Mouse (Mus musculus): ENCODE data around the gene Rnf26. TPM values are rescaled to one million over a fixed set of nuclear protein-coding genes. Genes with fewer than 3 reads are reported as not detected.

Rnf26 gene
- polyA plus RNA-seq, 1 experiment from 2014 or later, result 80.1 TPM

GRCm38 (mm10) chr9:44078955-44079756 is 34.2 kb downstream of the Rnf26 start:
- H3K9ac ChIP-seq, result no peak overlapping the region
- peak overlapping the region; percentile 9; the same call in 1 of the 2 replicates for H3K27ac ChIP-seq
- no peak overlapping the region for H3K4me3 ChIP-seq
- WGBS, result 30% methylated on average over 16 of the region's 16 CpGs
- peaks cover 16% of the 10 kb centered on the region for H3K27me3 ChIP-seq
- peak; percentile 63 for ATAC-seq (ENCODE audit: insufficient number of reproducible peaks, insufficient read depth, low FRiP score, low TSS enrichment, low read depth)
- H3K4me1 ChIP-seq, result peaks cover 30% of the 10 kb centered on the region
- no peaks in the 10 kb centered on the region for H3K36me3 ChIP-seq
- H3K4me2 ChIP-seq, result no peak overlapping the region
- no peaks in the 10 kb centered on the region for H3K9me3 ChIP-seq

GRCm38 (mm10) chr9:44078136-44078797 is 35.0 kb downstream of the Rnf26 start:
- Histone ChIP-seq H3K36me3 (no peaks in the 10 kb centered on the region), H3K9me3 (no peaks in the 10 kb centered on the region), H3K4me3 (no peak overlapping the region), H3K4me2 (no peak overlapping the region), H3K27me3 (peaks cover 7% of the 10 kb centered on the region), H3K9ac (no peak overlapping the region), H3K4me1 (peaks cover 22% of the 10 kb centered on the region), H3K27ac (0 out of 2 replicates have a peak overlapping the region, but pooled peaks have one; percentile 9)
- WGBS, result 76% methylated on average over 10 of the region's 10 CpGs
- no peak for ATAC-seq (ENCODE audit: insufficient number of reproducible peaks, insufficient read depth, low FRiP score, low TSS enrichment, low read depth)

- no peaks in the 10 kb centered on the region for H3K36me3 ChIP-seq
- H3K4me2 ChIP-seq, result no peak overlapping the region
- no peaks in the 10 kb centered on the region for H3K9me3 ChIP-seq
- 80% methylated on average over 11 of the region's 11 CpGs for WGBS
- no peaks in the 10 kb centered on the region for H3K27me3 ChIP-seq
- H3K27ac ChIP-seq, result no peak overlapping the region
- ATAC-seq (ENCODE audit: insufficient number of reproducible peaks, insufficient read depth, low FRiP score, low TSS enrichment, low read depth), result no peak
- H3K9ac ChIP-seq, result no peak overlapping the region
- peaks cover 24% of the 10 kb centered on the region for H3K4me1 ChIP-seq
- no peak overlapping the region for H3K4me3 ChIP-seq
Measured at GRCm38 (mm10) chr9:44077266-44077910, 35.9 kb downstream of the Rnf26 start.

DNA sequence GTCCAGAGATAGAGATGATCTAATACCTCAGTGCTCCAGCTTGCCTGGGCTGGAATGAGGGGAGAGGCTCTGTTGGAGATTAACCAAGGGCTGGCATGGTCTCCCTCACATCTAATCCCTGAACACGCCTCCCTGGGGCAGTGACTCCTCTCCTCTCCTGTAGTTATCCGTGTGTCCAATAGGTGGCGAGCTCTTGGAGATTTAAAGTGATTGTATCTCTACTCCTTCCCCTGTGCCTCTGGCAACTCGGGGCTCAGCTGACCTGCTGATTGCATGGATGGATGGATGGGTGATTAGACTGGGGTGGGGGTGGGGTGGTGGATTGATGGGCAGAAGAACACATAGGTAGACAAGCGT is 36.6 kb downstream of the Rnf26 start:
- Histone ChIP-seq H3K4me1 (peaks cover 30% of the 10 kb centered on the region), H3K9ac (no peak overlapping the region), H3K4me3 (no peak overlapping the region), H3K36me3 (no peaks in the 10 kb centered on the region), H3K27me3 (no peaks in the 10 kb centered on the region), H3K27ac (no peak overlapping the region), H3K4me2 (no peak overlapping the region), H3K9me3 (no peaks in the 10 kb centered on the region)
- WGBS, result 15% methylated on average over 5 of the region's 5 CpGs
- no peak for ATAC-seq (ENCODE audit: insufficient number of reproducible peaks, insufficient read depth, low FRiP score, low TSS enrichment, low read depth)

DNA sequence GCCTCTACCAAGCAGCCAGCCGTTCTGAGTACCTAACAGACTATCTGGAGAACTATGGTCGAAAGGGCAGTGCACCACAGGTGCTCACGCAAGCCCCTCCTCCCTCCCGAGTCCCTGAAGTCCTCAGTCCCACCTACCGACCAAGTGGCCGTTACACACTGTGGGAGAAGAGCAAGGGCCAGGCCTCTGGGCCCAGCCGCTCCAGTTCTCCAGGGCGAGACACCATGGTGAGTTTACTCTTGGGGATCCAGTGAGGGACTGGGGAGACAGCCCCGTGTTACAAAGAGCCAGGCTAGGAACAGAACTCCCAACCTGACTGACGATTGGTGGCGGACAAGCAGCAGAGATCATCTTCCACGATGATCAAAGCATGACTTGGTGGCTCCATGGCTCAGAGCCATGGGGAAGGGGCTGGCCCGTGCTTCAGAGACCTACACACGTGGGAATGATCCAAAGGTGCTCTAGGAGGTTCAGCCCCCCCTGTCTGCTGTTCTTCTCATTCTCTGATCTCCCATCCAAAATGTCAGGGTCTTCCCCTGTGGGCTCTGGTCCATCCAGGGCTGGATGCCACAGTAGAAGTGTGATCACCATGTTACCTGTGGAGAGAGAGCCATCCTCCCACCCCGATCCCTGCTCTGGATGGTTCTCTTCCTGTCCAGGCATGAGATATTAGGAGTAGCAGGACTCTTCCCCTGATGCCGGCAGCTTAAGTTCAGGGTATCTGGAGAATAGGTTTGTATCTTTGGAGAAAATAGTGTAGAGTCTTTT is 37.1 kb downstream of the Rnf26 start:
- no peaks in the 10 kb centered on the region for H3K36me3 ChIP-seq
- ATAC-seq (ENCODE audit: insufficient number of reproducible peaks, insufficient read depth, low FRiP score, low TSS enrichment, low read depth), result no peak
- peaks cover 32% of the 10 kb centered on the region for H3K4me1 ChIP-seq
- WGBS, result 65% methylated on average over 16 of the region's 16 CpGs
- no peaks in the 10 kb centered on the region for H3K27me3 ChIP-seq
- H3K9me3 ChIP-seq, result no peaks in the 10 kb centered on the region
- no peak overlapping the region for H3K4me3 ChIP-seq
- no peak overlapping the region for H3K27ac ChIP-seq
- no peak overlapping the region for H3K4me2 ChIP-seq
- H3K9ac ChIP-seq, result no peak overlapping the region

DNA sequence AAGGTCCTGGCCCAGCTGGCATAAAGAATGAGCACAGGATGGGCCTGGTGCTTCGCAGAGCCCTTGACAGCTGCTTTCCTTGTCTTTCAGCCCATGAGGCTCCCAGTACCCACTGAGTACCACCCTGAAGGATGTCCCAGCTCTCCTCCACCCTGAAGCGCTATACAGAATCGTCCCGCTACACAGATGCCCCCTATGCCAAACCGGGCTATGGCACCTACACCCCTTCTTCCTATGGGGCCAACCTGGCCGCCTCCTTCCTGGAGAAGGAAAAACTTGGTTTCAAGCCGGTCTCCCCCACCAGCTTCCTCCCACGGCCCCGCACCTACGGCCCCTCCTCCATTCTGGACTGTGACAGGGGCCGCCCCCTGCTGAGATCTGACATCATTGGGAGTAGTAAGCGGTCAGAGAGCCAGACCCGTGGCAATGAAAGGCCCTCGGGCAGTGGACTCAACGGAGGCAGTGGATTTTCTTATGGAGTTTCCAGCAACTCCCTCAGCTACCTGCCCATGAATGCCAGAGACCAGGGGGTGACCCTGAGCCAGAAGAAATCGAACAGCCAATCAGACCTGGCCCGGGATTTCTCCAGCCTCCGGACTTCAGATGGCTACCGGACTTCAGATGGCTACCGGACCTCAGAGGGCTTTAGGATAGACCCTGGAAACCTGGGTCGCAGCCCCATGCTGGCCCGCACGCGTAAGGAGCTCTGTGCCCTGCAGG is 37.9 kb downstream of the Rnf26 start:
- ATAC-seq (ENCODE audit: insufficient number of reproducible peaks, insufficient read depth, low FRiP score, low TSS enrichment, low read depth), result no peak
- 70% methylated on average over 24 of the region's 24 CpGs for WGBS
- H3K27me3 ChIP-seq, result no peaks in the 10 kb centered on the region
- no peaks in the 10 kb centered on the region for H3K9me3 ChIP-seq
- H3K4me3 ChIP-seq, result no peak overlapping the region
- H3K9ac ChIP-seq, result no peak overlapping the region
- H3K4me2 ChIP-seq, result no peak overlapping the region
- no peaks in the 10 kb centered on the region for H3K36me3 ChIP-seq
- H3K27ac ChIP-seq, result no peak overlapping the region
- peaks cover 35% of the 10 kb centered on the region for H3K4me1 ChIP-seq

- Histone ChIP-seq H3K36me3 (no peaks in the 10 kb centered on the region), H3K4me3 (no peak overlapping the region), H3K9ac (no peak overlapping the region), H3K27me3 (no peaks in the 10 kb centered on the region), H3K4me2 (no peak overlapping the region), H3K9me3 (no peaks in the 10 kb centered on the region), H3K4me1 (peaks cover 41% of the 10 kb centered on the region), H3K27ac (no peak overlapping the region)
- no peak for ATAC-seq (ENCODE audit: insufficient number of reproducible peaks, insufficient read depth, low FRiP score, low TSS enrichment, low read depth)
- WGBS, result 63% methylated on average over 9 of the region's 9 CpGs
Measured at GRCm38 (mm10) chr9:44074395-44075275, 38.7 kb downstream of the Rnf26 start.

- Histone ChIP-seq H3K4me2 (no peak overlapping the region), H3K4me3 (no peak overlapping the region), H3K9ac (no peak overlapping the region), H3K36me3 (no peaks in the 10 kb centered on the region), H3K27me3 (no peaks in the 10 kb centered on the region), H3K9me3 (no peaks in the 10 kb centered on the region), H3K27ac (no peak overlapping the region), H3K4me1 (peaks cover 32% of the 10 kb centered on the region)
- 69% methylated on average over 5 of the region's 5 CpGs for WGBS
- no peak for ATAC-seq (ENCODE audit: insufficient number of reproducible peaks, insufficient read depth, low FRiP score, low TSS enrichment, low read depth)
Measured at GRCm38 (mm10) chr9:44073115-44073514, 40.2 kb downstream of the Rnf26 start.

DNA sequence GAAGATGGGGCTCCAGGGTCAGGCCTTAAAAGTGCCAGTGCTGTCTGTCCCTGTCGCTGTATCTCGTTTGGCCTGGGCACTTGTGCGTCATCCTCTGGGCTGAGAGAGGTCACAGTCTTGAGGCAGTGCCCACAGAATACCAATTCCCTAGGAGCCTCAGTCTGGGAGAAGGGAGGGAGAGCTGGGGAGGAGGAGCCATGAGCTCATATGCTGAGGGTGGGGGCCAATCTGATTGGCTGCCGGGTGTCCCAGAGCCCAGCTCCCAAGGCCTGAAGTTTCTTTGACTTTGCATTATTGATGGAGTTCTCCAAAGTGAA is 40.8 kb downstream of the Rnf26 start:
- ATAC-seq (ENCODE audit: insufficient number of reproducible peaks, insufficient read depth, low FRiP score, low TSS enrichment, low read depth), result no peak
- 32% methylated on average over 4 of the region's 4 CpGs for whole genome bisulfite sequencing
- Histone ChIP-seq H3K36me3 (no peaks in the 10 kb centered on the region), H3K9ac (peak overlapping the region; percentile 40; the same call in 1 of the 2 replicates), H3K4me2 (no peak overlapping the region), H3K27me3 (no peaks in the 10 kb centered on the region), H3K4me1 (peaks cover 38% of the 10 kb centered on the region), H3K4me3 (no peak overlapping the region), H3K9me3 (no peaks in the 10 kb centered on the region), H3K27ac (no peak overlapping the region)

- 19% methylated on average over 11 of the region's 11 CpGs for WGBS
- H3K4me2 ChIP-seq, result peak overlapping the region; percentile 9; the same call in 1 of the 2 replicates
- H3K27me3 ChIP-seq, result no peaks in the 10 kb centered on the region
- no peaks in the 10 kb centered on the region for H3K9me3 ChIP-seq
- H3K36me3 ChIP-seq, result no peaks in the 10 kb centered on the region
- H3K4me1 ChIP-seq, result peaks cover 43% of the 10 kb centered on the region
- H3K9ac ChIP-seq, result peak overlapping the region; percentile 40; the same call in 1 of the 2 replicates
- no peak overlapping the region for H3K27ac ChIP-seq
- no peak overlapping the region for H3K4me3 ChIP-seq
- no peak for ATAC-seq (ENCODE audit: insufficient number of reproducible peaks, insufficient read depth, low FRiP score, low TSS enrichment, low read depth)
Measured at GRCm38 (mm10) chr9:44071914-44072598, 41.3 kb downstream of the Rnf26 start.

Data from embryonic facial prominence, embryonic 13.5 days (tissue).